Mouse (Mus musculus) embryonic fibroblast, embryonic 13.5 days (primary cell): ENCODE results near the gene Olfr469. TPM values are rescaled to one million over a fixed set of nuclear protein-coding genes. Genes with fewer than 3 reads are reported as not detected.
"Not testable (repeated sequence)": the region's sequence is repeated elsewhere in the genome, so short reads cannot be mapped to it uniquely, and the experiment has no call there.

Source experiments
- H3K27ac ChIP-seq: 2 replicates; pipeline ENCODE4 v1.5.1; 2012; ENCODE audit warnings: low read length, control low read depth, inconsistent platforms; ENCODE audit not compliant: insufficient read depth
- H3K4me1 ChIP-seq: 2 replicates; pipeline ENCODE4 v1.6.1; 2011; ENCODE audit warnings: low read length; ENCODE audit not compliant: control insufficient read depth, insufficient read depth
- H3K4me3 ChIP-seq: 2 replicates; pipeline ENCODE4 v1.5.1; 2011; ENCODE audit warnings: mild to moderate bottlenecking, control low read depth, low read length; ENCODE audit not compliant: insufficient read depth
- CTCF ChIP-seq: IDR thresholded peaks from 2 replicates; pipeline ENCODE4 v1.5.1; 2011; ENCODE audit warnings: mild to moderate bottlenecking, control low read depth, low read length, moderate library complexity, borderline replicate concordance; ENCODE audit not compliant: insufficient read depth
- POLR2A ChIP-seq: IDR thresholded peaks from 2 replicates; pipeline ENCODE4 v1.6.1; 2011; ENCODE audit warnings: low read depth, mild to moderate bottlenecking, control low read depth, low read length, moderate library complexity
- polyA plus RNA-seq: library from polyadenylated mRNA; stranded (reverse); fragments of >200 nt; gene quantifications from 2 replicates; pipeline ENCODE4 v1.2.4, GENCODE M21; 2011; ENCODE audit warnings: low read depth; ENCODE audit not compliant: missing spikeins, insufficient read length

Olfr469 gene
- not detected in 2 replicates for polyA plus RNA-seq

- not testable (repeated sequence) for H3K4me3 ChIP-seq, H3K27ac ChIP-seq, H3K4me1 ChIP-seq
These were observed at the start of gene Olfr469 for GRCm38 (mm10) chr7:107825441-107825840. TSS of gene Olfr469 (minus strand) at chr7:107825541.

DNA sequence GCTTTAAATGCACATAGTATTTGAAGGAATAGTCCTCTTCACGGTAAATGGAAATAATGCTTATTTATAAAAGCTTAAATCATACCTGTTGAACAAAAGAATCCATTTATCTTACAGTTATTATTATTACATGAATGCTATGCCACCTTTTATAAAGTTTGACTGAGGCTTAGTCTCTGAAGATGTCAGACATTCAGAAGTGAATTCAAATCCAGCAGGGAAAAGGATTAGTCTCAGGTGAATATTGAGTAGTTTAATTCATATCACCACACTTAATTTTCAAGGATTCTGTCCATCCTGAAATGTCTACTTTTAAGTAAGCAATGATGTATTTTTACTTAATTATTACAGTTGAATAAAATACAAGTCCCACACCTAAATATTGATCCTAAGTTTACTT is 22.0 kb upstream of the Olfr469 start, which contains the start of gene Olfr470:
Gene Olfr470 (minus strand): TSS at position 101 of the 400 bp plus-strand sequence.
- not testable (repeated sequence) for H3K4me3 ChIP-seq, H3K27ac ChIP-seq, H3K4me1 ChIP-seq

- TF ChIP-seq POLR2A (no peak), CTCF (no peak)
- Histone ChIP-seq H3K27ac (no peak overlapping the region), H3K4me3 (no peak overlapping the region), H3K4me1 (no peaks in the 10 kb centered on the region)
These were observed 16.4 kb upstream of the Olfr469 start for GRCm38 (mm10) chr7:107841719-107842118.

- not testable (repeated sequence) for H3K4me3 ChIP-seq, H3K27ac ChIP-seq, H3K4me1 ChIP-seq
These were observed 1.5 kb downstream of the Olfr469 start for GRCm38 (mm10) chr7:107823867-107824266.

GRCm38 (mm10) chr7:107819442-107819841 is 5.9 kb downstream of the Olfr469 start:
- H3K4me3 ChIP-seq, result no peak overlapping the region
- TF ChIP-seq CTCF (no peak), POLR2A (no peak)
- no peaks in the 10 kb centered on the region for H3K4me1 ChIP-seq
- no peak overlapping the region for H3K27ac ChIP-seq

- Histone ChIP-seq H3K4me1 (no peaks in the 10 kb centered on the region), H3K27ac (no peak within 1 kb of the TSS), H3K4me3 (no peak within 1 kb of the TSS)
- TF ChIP-seq CTCF (no peak), POLR2A (no peak)
These were observed 13.4 kb downstream of the Olfr469 start, which contains the start of gene Olfr467 for GRCm38 (mm10) chr7:107811963-107812362. TSS of gene Olfr467 (plus strand) at chr7:107812263.

DNA sequence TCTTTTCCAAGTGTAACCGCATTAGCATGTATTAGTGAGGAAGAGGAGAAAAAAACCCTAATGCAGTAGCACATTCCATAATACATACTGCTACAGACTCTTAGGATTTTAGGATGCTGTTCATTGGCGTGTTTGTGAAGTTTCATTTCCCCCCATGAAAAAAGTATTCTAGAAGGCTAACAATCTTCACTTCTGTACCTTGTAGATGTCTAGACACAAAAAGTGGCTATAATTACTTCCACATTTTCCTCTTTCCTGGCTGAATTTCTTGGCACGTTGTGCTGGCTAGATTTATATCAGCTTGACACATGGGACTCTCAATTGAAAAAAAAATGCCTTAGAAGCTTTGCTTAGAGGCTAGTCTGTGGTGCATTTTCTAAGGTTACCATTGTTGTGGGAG is 23.2 kb downstream of the Olfr469 start:
- Histone ChIP-seq H3K27ac (no peak overlapping the region), H3K4me3 (no peak overlapping the region), H3K4me1 (no peaks in the 10 kb centered on the region)
- no peak for TF ChIP-seq CTCF
- TF ChIP-seq POLR2A, result no peak

- Histone ChIP-seq H3K27ac (no peak within 1 kb of the TSS), H3K4me3 (no peak within 1 kb of the TSS), H3K4me1 (no peaks in the 10 kb centered on the region)
- TF ChIP-seq POLR2A, result no peak
- no peak for TF ChIP-seq CTCF
These were observed 24.2 kb downstream of the Olfr469 start, which contains the start of gene Ovch2 for GRCm38 (mm10) chr7:107801108-107801507. TSS of gene Ovch2 (minus strand) at chr7:107801208.

- TF ChIP-seq POLR2A (no peak), CTCF (no peak)
- Histone ChIP-seq H3K4me3 (no peak overlapping the region), H3K27ac (no peak overlapping the region), H3K4me1 (no peaks in the 10 kb centered on the region)
These were observed 28.8 kb downstream of the Olfr469 start for GRCm38 (mm10) chr7:107796500-107796899.

GRCm38 (mm10) chr7:107787977-107788620 is 37.2 kb downstream of the Olfr469 start:
- Histone ChIP-seq H3K27ac (no peak overlapping the region), H3K4me3 (no peak overlapping the region), H3K4me1 (no peaks in the 10 kb centered on the region)
- no peak for TF ChIP-seq POLR2A
- no peak for TF ChIP-seq CTCF

- no peak for TF ChIP-seq POLR2A
- TF ChIP-seq CTCF, result 0 out of 2 replicates have a peak, but pooled peaks have one; percentile 15
- Histone ChIP-seq H3K27ac (no peak overlapping the region), H3K4me1 (no peaks in the 10 kb centered on the region), H3K4me3 (no peak overlapping the region)
These were observed 45.7 kb downstream of the Olfr469 start for GRCm38 (mm10) chr7:107779611-107780010.
